Mouse (Mus musculus): Measurements from ENCODE around the gene Medag. TPM values are rescaled to one million over a fixed set of nuclear protein-coding genes. Genes with fewer than 3 reads are reported as not detected.

The Medag gene
- polyA plus RNA-seq, 1 experiment from 2014 or later: 2.5 TPM

DNA sequence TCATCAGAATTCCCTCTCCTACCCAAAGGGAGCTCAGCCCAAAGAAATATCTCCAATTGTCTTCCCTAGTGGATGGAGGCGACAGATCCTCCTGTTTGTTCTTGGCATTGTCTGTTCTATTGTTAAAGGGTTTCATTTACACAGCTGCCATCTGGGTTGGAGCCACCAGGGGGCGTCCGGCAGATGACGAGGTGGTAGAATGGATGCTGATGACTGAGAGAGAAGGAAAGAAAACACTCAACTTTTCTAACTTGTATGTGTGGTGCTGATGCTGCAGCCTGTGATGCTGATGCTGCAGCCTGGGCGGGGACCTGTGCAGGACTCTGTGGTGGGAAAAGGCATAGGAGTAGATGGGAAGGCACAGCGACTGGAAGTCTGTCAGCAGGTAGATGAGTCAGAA lies 42.7 kb downstream of the Medag start:
- Histone ChIP-seq H3K4me2 (no peak overlapping the region), H3K36me3 (no peaks in the 10 kb centered on the region), H3K9me3 (replicated peaks) (no peaks in the 10 kb centered on the region), H3K27ac (replicated peaks) (no peak overlapping the region), H3K4me1 (peaks cover 3% of the 10 kb centered on the region; the same call in 1 of the 2 replicates), H3K27me3 (replicated peaks) (no peaks in the 10 kb centered on the region), H3K9ac (replicated peaks) (no peak overlapping the region), H3K4me3 (replicated peaks) (no peak overlapping the region)
- 30% methylated on average over 6 of the region's 6 CpGs for WGBS
- ATAC-seq (ENCODE audit: low FRiP score): no peak

DNA sequence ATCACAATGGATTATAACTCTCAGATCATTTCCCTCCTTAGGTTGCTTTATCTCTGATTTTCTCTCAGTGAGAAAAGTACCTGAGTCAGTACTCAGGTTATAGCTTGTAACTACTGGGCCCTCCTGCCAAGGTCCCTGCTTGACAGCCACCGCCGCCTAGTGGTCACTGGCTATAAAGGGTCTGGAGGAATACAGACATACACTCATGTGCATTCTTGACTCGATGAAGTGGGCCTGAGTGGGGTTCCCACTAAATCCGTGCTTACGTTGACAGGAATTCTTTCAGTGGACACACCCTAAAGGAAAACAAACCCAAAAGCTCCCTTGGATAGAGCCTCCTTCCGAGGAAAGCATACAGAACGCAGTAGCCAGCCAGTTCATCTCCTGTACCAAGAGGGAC lies 45.0 kb downstream of the Medag start:
- no peak for ATAC-seq (ENCODE audit: low FRiP score)
- 90% methylated on average over 7 of the region's 7 CpGs for WGBS

DNA sequence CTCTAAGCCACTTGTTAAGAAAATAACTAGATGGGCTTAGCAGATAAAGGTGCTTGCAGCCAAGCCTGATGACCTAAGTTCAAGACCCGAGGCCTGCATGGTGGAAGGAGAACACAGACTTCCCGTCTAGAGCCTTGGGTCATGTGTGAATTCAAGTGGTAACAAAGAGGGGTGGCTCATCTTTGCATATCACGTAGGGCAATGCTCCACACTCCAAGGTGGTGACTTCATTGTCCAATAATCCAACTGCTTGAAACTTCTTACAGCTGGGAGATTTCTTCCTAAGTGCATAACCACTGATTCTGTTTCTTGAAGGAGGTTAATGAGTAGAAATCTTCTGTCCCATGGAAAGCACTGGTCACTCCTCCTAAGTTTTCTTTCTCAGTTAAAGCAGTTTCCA lies 50.5 kb downstream of the Medag start:
- no peaks in the 10 kb centered on the region for H3K9me3 ChIP-seq (replicated peaks)
- no peak overlapping the region for H3K9ac ChIP-seq (replicated peaks)
- 90% methylated on average over 3 of the region's 3 CpGs for WGBS
- no peak for ATAC-seq (ENCODE audit: low FRiP score)
- H3K4me3 ChIP-seq (replicated peaks): no peak overlapping the region
- no peaks in the 10 kb centered on the region for H3K27me3 ChIP-seq (replicated peaks)
- no peak overlapping the region for H3K4me2 ChIP-seq
- H3K27ac ChIP-seq (replicated peaks): no peak overlapping the region
- H3K36me3 ChIP-seq: no peaks in the 10 kb centered on the region
- peaks cover 5% of the 10 kb centered on the region for H3K4me1 ChIP-seq

More for the DNA sequence above, 45.0 kb downstream of the Medag start:
- no peaks in the 10 kb centered on the region for H3K9me3 ChIP-seq (replicated peaks)
- peaks cover 5% of the 10 kb centered on the region for H3K4me1 ChIP-seq
- H3K9ac ChIP-seq (replicated peaks): no peak overlapping the region
- H3K4me3 ChIP-seq (replicated peaks): no peak overlapping the region
- H3K27ac ChIP-seq (replicated peaks): no peak overlapping the region
- no peaks in the 10 kb centered on the region for H3K36me3 ChIP-seq
- no peaks in the 10 kb centered on the region for H3K27me3 ChIP-seq (replicated peaks)
- H3K4me2 ChIP-seq: no peak overlapping the region

DNA sequence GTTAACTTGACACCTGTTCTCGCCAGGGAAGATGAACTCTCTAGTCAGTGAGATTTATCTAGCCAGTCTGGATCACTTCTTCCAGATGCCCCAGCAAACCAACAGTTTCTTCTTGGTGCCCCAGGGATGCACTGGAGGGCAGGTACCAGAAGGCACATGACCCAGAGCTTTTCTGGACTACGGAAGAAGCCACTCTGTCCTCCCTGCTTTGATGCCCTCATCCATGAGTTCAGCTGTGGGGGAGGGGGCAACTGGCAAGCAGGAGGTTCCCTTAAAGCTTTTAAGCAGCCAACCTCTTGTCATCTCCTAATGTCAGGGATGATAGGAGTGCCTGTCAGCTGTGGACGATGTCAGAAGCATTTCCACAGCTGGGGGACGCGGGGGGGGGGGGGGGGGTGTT lies 53.8 kb downstream of the Medag start:
- Histone ChIP-seq H3K36me3 (no peaks in the 10 kb centered on the region), H3K9me3 (replicated peaks) (no peaks in the 10 kb centered on the region), H3K27ac (replicated peaks) (no peak overlapping the region), H3K27me3 (replicated peaks) (no peaks in the 10 kb centered on the region), H3K9ac (replicated peaks) (no peak overlapping the region), H3K4me3 (replicated peaks) (no peak overlapping the region), H3K4me1 (peaks cover 5% of the 10 kb centered on the region), H3K4me2 (no peak overlapping the region)
- ATAC-seq (ENCODE audit: low FRiP score): no peak
- WGBS: 60% methylated on average over 5 of the region's 5 CpGs

DNA sequence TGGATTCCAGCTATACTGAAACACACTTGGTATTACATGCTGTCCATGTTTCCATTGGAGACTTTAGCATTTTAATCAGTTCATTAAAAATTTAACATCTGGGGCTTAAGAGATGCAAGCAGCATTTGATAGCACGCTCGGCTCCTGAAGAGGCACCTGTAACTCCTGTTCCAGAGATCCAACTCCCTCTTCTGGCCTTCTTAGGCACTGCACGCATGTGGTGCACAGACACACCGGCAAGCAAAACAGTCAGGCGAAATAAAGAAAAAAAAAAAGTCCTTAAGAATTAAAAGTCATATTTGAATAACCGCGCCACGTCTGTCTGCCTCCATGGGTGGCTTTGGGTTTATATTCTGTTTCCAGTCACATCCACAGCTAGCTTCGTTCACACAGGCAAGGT lies 62.6 kb downstream of the Medag start:
- 93% methylated on average over 9 of the region's 9 CpGs for WGBS
- no peak for ATAC-seq (ENCODE audit: low FRiP score)
- H3K4me2 ChIP-seq: no peak overlapping the region
- no peaks in the 10 kb centered on the region for H3K9me3 ChIP-seq (replicated peaks)
- no peaks in the 10 kb centered on the region for H3K36me3 ChIP-seq
- no peak overlapping the region for H3K4me3 ChIP-seq (replicated peaks)
- no peak overlapping the region for H3K27ac ChIP-seq (replicated peaks)
- no peaks in the 10 kb centered on the region for H3K4me1 ChIP-seq
- H3K9ac ChIP-seq (replicated peaks): no peak overlapping the region
- H3K27me3 ChIP-seq (replicated peaks): no peaks in the 10 kb centered on the region

DNA sequence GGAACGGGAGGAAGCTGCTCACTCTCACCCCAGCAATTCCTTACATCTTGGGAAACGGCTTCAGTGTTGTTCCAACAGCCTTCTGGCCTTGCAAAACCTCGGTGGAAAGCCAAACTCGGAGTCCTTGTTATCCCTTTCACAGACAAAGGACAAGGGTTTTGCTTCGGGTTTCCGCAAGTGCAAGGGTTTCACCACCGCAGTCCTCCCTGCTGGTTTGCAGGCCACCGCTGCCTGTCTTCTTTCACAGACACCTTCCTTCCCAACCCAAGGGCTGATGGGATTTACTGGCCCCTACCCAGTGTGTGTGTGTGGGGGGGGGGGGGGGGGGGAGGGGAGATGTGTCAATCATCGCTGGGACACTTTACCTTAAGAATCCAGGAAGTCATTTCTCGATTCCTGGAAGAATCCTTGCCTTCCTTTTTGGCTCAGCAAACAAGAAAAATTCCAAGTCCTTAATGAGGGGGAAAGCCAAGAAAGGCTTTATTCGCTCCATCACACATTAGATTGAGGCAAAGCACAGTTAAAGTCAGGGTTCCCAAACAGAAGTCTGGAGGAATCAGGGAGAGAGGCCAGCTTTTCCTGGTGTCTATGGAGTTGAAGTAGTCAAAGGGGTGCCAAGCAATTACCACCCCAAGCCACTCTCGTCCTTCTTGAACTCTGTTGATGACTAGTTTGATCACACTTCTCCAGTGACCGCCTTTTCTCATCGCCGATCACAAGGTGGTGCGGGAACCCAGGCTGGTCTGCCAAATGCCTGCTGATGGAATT lies 63.3 kb downstream of the Medag start:
- Histone ChIP-seq H3K36me3 (no peaks in the 10 kb centered on the region), H3K4me2 (no peak overlapping the region), H3K27ac (replicated peaks) (no peak overlapping the region), H3K4me3 (replicated peaks) (no peak overlapping the region), H3K9me3 (replicated peaks) (no peaks in the 10 kb centered on the region), H3K4me1 (no peaks in the 10 kb centered on the region), H3K27me3 (replicated peaks) (no peaks in the 10 kb centered on the region), H3K9ac (replicated peaks) (no peak overlapping the region)
- no peak for ATAC-seq (ENCODE audit: low FRiP score)
- WGBS: 90% methylated on average over 16 of the region's 16 CpGs

Other genes with a start within 250 kb of the Medag start
- gene Uspl1, start 227.4 kb upstream of the Medag start, polyA plus RNA-seq (2015; fragmentation: Nextera tagmentation; extraction: Ambion mirVana): 56.1 and 57.1 TPM in 2 replicates
- gene Hmgb1, start 227.3 kb upstream of the Medag start, polyA plus RNA-seq (2015; fragmentation: Nextera tagmentation; extraction: Ambion mirVana): 674 and 837 TPM in 2 replicates
- gene Alox5ap, start 147.0 kb upstream of the Medag start, polyA plus RNA-seq (2015; fragmentation: Nextera tagmentation; extraction: Ambion mirVana): 12.0 and 17.4 TPM in 2 replicates
- 0.73 and 0.78 TPM in 2 replicates for gene Tex26, start 27.9 kb downstream of the Medag start, polyA plus RNA-seq (2015; fragmentation: Nextera tagmentation; extraction: Ambion mirVana)
- 0.12 and 0.36 TPM in 2 replicates for gene Wdr95, start 116.9 kb downstream of the Medag start, polyA plus RNA-seq (2015; fragmentation: Nextera tagmentation; extraction: Ambion mirVana)
- 94.9 and 96.7 TPM in 2 replicates for gene Hsph1, start 224.6 kb downstream of the Medag start, polyA plus RNA-seq (2015; fragmentation: Nextera tagmentation; extraction: Ambion mirVana)